Mouse (Mus musculus) brain, embryonic 14.5 days (tissue): ENCODE data around the gene Tex19.1.

Experiments used
- CTCF ChIP-seq: fragments of 200-500 bp; IDR thresholded peaks from 2 replicates; pipeline ENCODE4 v1.5.1; 2012; ENCODE audit warnings: inconsistent platforms, mild to moderate bottlenecking, moderate library complexity, borderline replicate concordance; ENCODE audit not compliant: insufficient read depth, insufficient read length; ENCODE audit errors: extremely low read depth
- POLR2A ChIP-seq: fragments of 200-500 bp; IDR thresholded peaks from 2 replicates; pipeline ENCODE4 v1.6.1; 2012; ENCODE audit warnings: mild to moderate bottlenecking, inconsistent platforms, borderline replicate concordance; ENCODE audit not compliant: poor library complexity, insufficient read depth, insufficient read length, severe bottlenecking; ENCODE audit errors: extremely low read depth

DNA sequence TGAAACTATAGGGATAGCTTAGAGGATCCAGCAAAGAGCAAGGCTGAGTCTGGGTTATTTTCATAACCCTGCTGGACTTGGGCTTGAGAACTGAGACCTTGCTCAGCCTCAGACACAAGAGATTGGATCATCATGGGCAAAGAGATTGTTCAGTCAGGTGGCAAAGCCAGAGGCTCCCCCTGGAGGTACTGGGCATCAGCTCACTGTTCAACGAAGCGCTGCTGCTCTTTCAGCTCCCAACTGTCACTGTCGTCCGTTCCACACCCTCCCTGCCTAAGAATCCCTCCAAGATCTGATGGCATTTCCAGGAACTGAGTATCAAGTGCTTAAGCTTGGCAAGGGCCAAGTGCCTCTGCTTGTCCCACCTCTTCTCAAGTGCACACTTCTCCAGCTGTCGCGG lies 7.2 kb upstream of the Tex19.1 start:
- TF ChIP-seq POLR2A: no peak
- 0 out of 2 replicates have a peak, but pooled peaks have one; percentile 4 for TF ChIP-seq CTCF
